Mouse (Mus musculus) stomach, embryonic 16.5 days (tissue): ENCODE measurements at regions not wholly inside any gene's neighbourhood (a gene's known extent, or its start where the extent isn't known, plus 50 kb on each side); places are given as distances from the start of the nearest gene placed in this dataset.

Experiments
- ATAC-seq: fragments of 200-750 bp; cut with Nextera tagmentation; 2 replicates; pipeline ENCODE4 v1.8.0; 2017; ENCODE audit warnings: moderate number of reproducible peaks, moderate TSS enrichment; ENCODE audit not compliant: insufficient read depth, low FRiP score
- H3K27ac ChIP-seq: fragments of 300-500 bp; sonication (generic); 2 replicates; pipeline ENCODE4 v1.5.1; 2014; ENCODE audit warnings: low read length
- H3K27me3 ChIP-seq: fragments of 300-500 bp; sonication (generic); 2 replicates; pipeline ENCODE4 v1.6.1; 2014; ENCODE audit warnings: low read length, control low read depth, mixed read lengths; ENCODE audit not compliant: control insufficient read depth, insufficient read depth
- H3K36me3 ChIP-seq: fragments of 300-500 bp; sonication (generic); 2 replicates; pipeline ENCODE4 v1.6.1; 2014; ENCODE audit warnings: low read length; ENCODE audit not compliant: control insufficient read depth, insufficient read depth
- H3K4me1 ChIP-seq: fragments of 300-500 bp; sonication (generic); 2 replicates; pipeline ENCODE4 v1.6.1; 2014; ENCODE audit warnings: low read length, control low read depth, mixed read lengths; ENCODE audit not compliant: control insufficient read depth, insufficient read depth
- H3K4me2 ChIP-seq: fragments of 300-500 bp; sonication (generic); 2 replicates; pipeline ENCODE4 v1.6.1; 2014; ENCODE audit warnings: low read depth, low read length, mixed read lengths
- H3K4me3 ChIP-seq: fragments of 300-500 bp; sonication (generic); replicated peaks from 2 replicates; pipeline ENCODE4 v1.5.1; 2014; ENCODE audit warnings: mild to moderate bottlenecking, low read length
- H3K9ac ChIP-seq: fragments of 300-500 bp; sonication (generic); 2 replicates; pipeline ENCODE4 v1.6.1; 2014; ENCODE audit warnings: low read length
- H3K9me3 ChIP-seq: fragments of 300-500 bp; sonication (generic); replicated peaks from 2 replicates; pipeline ENCODE4 v1.6.1; 2016; ENCODE audit warnings: low read length, control low read depth; ENCODE audit not compliant: control insufficient read depth
- WGBS: fragments of 180-500 bp; shearing (Covaris S2); extraction: QIAGEN DNeasy Blood & Tissue Kit; methylation state at CpG from one replicate; pipeline ENCODE4 v1.1.7; 2014; 5-methylcytosine and 5-hydroxymethylcytosine counted together

GRCm38 (mm10) chr14:76964046-76964445, 72.5 kb upstream of the Ccdc122 start:
- ATAC-seq, result no peak
- Histone ChIP-seq H3K4me3 (no peak overlapping the region), H3K9me3 (no peaks in the 10 kb centered on the region), H3K27ac (no peak overlapping the region), H3K27me3 (no peaks in the 10 kb centered on the region), H3K4me2 (no peak overlapping the region), H3K4me1 (no peaks in the 10 kb centered on the region), H3K9ac (no peak overlapping the region), H3K36me3 (no peaks in the 10 kb centered on the region)
- WGBS, result 60% methylated on average over 5 of the region's 5 CpGs

DNA sequence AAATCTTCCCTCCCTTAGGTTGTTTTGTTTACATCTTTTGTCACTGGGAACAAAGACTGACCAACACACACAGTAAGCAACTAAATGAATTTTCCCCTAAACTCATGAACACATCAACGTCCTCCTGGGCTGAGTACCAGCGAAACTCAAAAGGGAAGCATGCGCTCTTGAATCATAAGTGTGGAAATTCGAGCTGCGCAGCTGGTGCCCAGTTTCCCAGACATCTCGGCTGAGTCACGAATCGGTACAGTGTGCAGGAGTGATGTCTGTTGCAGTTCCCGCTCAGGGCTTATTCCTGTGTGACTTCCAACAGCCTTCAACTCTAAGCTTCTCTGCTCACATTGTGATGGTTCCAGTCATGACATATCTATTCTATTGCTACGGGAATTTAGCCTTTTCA, 77.7 kb upstream of the Ccdc122 start:
- no peaks in the 10 kb centered on the region for H3K9me3 ChIP-seq
- ATAC-seq, result no peak

DNA sequence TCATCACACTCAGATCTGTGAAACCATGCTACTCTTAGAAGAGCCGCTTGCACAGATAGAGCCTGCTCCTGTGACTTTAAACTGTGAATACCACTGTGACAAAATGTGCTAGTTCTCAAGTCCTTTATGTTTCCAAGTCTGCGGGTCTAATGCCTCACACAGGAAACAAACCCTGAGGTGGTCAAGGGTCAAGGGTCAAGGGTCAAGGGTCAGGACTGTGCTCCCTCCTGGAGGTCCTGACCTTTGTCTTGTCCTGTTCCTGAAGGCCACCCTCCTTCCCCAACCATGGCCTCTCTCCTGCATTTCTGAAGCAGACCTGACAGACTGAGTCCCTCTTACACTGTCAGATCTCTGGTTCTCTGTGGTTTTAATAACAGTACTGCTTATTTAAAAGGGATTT, 79.4 kb upstream of the Ccdc122 start:
- no peaks in the 10 kb centered on the region for H3K27me3 ChIP-seq
- H3K4me2 ChIP-seq, result no peak overlapping the region
- no peak overlapping the region for H3K9ac ChIP-seq
- no peak overlapping the region for H3K4me3 ChIP-seq
- H3K36me3 ChIP-seq, result no peaks in the 10 kb centered on the region
- 69% methylated on average over 2 of the region's 2 CpGs for WGBS
- no peaks in the 10 kb centered on the region for H3K4me1 ChIP-seq
- no peak overlapping the region for H3K27ac ChIP-seq
- H3K9me3 ChIP-seq, result no peaks in the 10 kb centered on the region
- no peak for ATAC-seq

More for the DNA sequence above, 77.7 kb upstream of the Ccdc122 start:
- H3K9ac ChIP-seq, result no peak overlapping the region
- H3K4me3 ChIP-seq, result no peak overlapping the region
- WGBS, result 63% methylated on average over 10 of the region's 10 CpGs
- H3K27ac ChIP-seq, result no peak overlapping the region
- no peaks in the 10 kb centered on the region for H3K36me3 ChIP-seq
- no peaks in the 10 kb centered on the region for H3K4me1 ChIP-seq
- no peaks in the 10 kb centered on the region for H3K27me3 ChIP-seq
- H3K4me2 ChIP-seq, result no peak overlapping the region

DNA sequence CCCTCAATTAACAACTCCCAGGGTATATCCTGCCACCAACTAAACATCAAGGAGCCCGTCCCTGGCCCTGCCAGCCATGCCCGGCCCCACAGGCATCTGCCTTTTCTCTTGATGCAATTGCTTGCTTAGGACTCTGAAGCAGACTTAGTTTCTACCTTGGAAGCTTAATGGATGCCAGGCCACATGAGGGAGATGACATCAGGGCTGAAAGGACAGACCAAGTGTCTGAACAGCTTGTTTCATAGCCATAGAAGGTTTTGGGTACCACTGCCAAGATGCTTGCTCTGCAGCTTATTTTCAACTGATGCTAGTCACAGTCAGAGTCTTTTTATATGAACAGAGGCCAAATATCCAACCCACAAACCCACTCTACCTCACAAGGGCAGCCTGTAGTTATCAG, 83.4 kb upstream of the Ccdc122 start:
- no peak for ATAC-seq
- Histone ChIP-seq H3K9me3 (no peaks in the 10 kb centered on the region), H3K9ac (no peak overlapping the region), H3K27me3 (no peaks in the 10 kb centered on the region), H3K4me1 (peaks cover 7% of the 10 kb centered on the region), H3K36me3 (no peaks in the 10 kb centered on the region), H3K4me3 (no peak overlapping the region), H3K27ac (no peak overlapping the region), H3K4me2 (no peak overlapping the region)
- WGBS, result 91% methylated on average over 2 of the region's 2 CpGs

DNA sequence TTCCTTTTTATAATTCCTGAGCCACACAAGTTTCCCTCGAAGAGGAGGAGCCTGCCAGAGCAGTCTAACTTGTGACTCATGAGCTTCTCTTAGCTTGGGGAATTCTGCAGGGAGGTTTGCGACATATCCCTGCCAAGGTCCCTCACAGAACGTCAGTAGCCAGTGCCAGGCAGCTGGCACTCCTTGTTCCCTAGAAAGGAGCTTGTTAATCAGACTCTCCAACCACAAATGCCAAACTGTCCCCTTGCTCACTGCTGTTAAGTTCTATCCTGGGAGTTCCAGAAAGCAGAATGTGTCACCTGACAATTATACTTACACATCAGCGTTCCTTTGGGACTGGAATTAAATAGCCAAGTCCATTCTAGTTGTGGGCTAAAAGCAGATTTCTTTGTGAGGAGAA, 85.1 kb upstream of the Ccdc122 start:
- ATAC-seq, result no peak
- Histone ChIP-seq H3K4me1 (peaks cover 7% of the 10 kb centered on the region), H3K36me3 (no peaks in the 10 kb centered on the region), H3K27me3 (no peaks in the 10 kb centered on the region), H3K27ac (no peak overlapping the region), H3K9me3 (no peaks in the 10 kb centered on the region), H3K4me2 (no peak overlapping the region), H3K9ac (no peak overlapping the region), H3K4me3 (no peak overlapping the region)
- WGBS, result 50% methylated on average over 4 of the region's 4 CpGs

DNA sequence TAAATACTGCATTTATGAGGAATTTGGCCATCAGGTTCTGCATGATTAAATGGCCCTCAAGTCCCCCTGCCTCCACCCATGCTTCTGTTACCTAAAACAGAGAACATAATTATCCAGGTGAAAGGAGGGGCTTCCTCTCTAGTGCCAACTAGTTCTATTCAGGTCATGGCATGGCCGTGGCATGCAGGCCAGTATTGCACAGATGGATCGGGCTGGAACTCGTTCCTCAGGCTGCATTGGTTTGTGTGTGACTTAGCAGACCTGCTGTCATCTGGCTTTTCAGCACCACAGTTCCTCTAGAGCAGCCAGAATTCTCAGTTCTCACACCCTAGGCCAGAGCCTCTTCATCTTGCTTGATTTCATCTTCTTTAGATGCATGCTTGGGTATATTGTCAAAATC, 87.2 kb upstream of the Ccdc122 start:
- 44% methylated on average over 3 of the region's 3 CpGs for WGBS
- no peak for ATAC-seq
- H3K9me3 ChIP-seq, result no peaks in the 10 kb centered on the region
- H3K27ac ChIP-seq, result peak overlapping the region; percentile 22; the same call in 1 of the 2 replicates
- no peak overlapping the region for H3K4me2 ChIP-seq
- H3K4me1 ChIP-seq, result peaks cover 7% of the 10 kb centered on the region
- H3K36me3 ChIP-seq, result no peaks in the 10 kb centered on the region
- no peak overlapping the region for H3K9ac ChIP-seq
- no peak overlapping the region for H3K4me3 ChIP-seq
- H3K27me3 ChIP-seq, result no peaks in the 10 kb centered on the region

DNA sequence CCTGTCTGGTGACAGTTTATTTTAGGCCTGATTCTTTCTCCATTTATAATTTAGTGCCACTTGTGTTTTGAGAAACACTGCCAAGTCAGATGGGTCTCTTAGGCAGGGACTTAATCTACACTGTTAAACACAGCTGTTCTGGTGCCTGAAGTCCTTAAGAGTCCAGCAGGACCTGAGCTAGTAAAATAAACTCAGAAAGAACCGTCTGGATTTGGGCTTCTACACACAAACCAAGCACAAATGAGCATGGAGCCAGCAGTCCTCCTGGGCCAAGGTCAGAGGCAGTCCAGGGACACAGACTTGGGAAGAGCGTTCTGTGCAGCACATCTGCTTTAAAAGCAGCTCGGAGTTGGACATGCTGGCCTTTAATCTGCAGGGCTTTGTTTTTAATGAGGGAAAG, 87.6 kb upstream of the Ccdc122 start:
- ATAC-seq, result peak; percentile 82
- Histone ChIP-seq H3K4me2 (no peak overlapping the region), H3K4me3 (no peak overlapping the region), H3K36me3 (no peaks in the 10 kb centered on the region), H3K27ac (peak overlapping the region; percentile 22; the same call in 1 of the 2 replicates), H3K27me3 (no peaks in the 10 kb centered on the region), H3K9ac (no peak overlapping the region), H3K9me3 (no peaks in the 10 kb centered on the region), H3K4me1 (peaks cover 7% of the 10 kb centered on the region)
- 40% methylated on average over 3 of the region's 3 CpGs for WGBS

GRCm38 (mm10) chr14:76948481-76948880, 88.1 kb upstream of the Ccdc122 start:
- H3K27ac ChIP-seq, result peak overlapping the region; percentile 42
- no peaks in the 10 kb centered on the region for H3K36me3 ChIP-seq
- no peak overlapping the region for H3K4me3 ChIP-seq
- H3K27me3 ChIP-seq, result no peaks in the 10 kb centered on the region
- no peaks in the 10 kb centered on the region for H3K9me3 ChIP-seq
- peaks cover 7% of the 10 kb centered on the region for H3K4me1 ChIP-seq
- no peak overlapping the region for H3K4me2 ChIP-seq
- 49% methylated on average over 6 of the region's 6 CpGs for WGBS
- H3K9ac ChIP-seq, result no peak overlapping the region
- 0 out of 2 replicates have a peak, but pooled peaks have one; percentile 5 for ATAC-seq

DNA sequence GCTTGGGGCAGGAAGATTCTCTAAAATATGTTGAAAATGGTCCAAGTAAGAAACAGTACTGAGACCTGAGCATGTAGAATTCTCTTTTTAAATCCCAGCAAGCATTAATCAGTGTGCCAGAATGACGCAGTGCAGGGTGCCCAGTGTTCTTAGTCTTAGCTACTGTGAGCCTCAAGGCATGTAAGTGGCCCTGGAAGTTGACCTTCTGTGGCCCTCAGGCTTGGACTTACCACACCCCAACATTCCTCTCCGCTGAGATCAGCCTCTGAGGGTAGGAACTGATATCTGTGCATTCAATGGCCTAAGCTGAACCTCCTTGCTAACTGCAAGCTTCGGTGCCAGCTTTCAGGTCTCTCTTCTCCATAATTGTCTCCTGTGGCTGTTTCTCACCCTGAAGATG, 89.4 kb upstream of the Ccdc122 start:
- WGBS, result 53% methylated on average over 3 of the region's 3 CpGs
- peak; percentile 63; the same call in 1 of the 2 replicates for ATAC-seq
- no peak overlapping the region for H3K9ac ChIP-seq
- H3K27me3 ChIP-seq, result no peaks in the 10 kb centered on the region
- H3K36me3 ChIP-seq, result no peaks in the 10 kb centered on the region
- H3K4me1 ChIP-seq, result peaks cover 7% of the 10 kb centered on the region
- no peak overlapping the region for H3K27ac ChIP-seq
- no peak overlapping the region for H3K4me2 ChIP-seq
- H3K9me3 ChIP-seq, result no peaks in the 10 kb centered on the region
- H3K4me3 ChIP-seq, result no peak overlapping the region

GRCm38 (mm10) chr14:76945626-76946025, 90.9 kb upstream of the Ccdc122 start:
- no peak for ATAC-seq
- WGBS, result 48% methylated on average over 6 of the region's 6 CpGs
- Histone ChIP-seq H3K4me2 (no peak overlapping the region), H3K27ac (no peak overlapping the region), H3K9ac (no peak overlapping the region), H3K36me3 (no peaks in the 10 kb centered on the region), H3K9me3 (no peaks in the 10 kb centered on the region), H3K4me3 (no peak overlapping the region), H3K27me3 (no peaks in the 10 kb centered on the region), H3K4me1 (peaks cover 7% of the 10 kb centered on the region)
